Mouse (Mus musculus) ES-E14 (cell line): ENCODE measurements around the gene Cfap299. TPM values are rescaled to one million over a fixed set of nuclear protein-coding genes. Genes with fewer than 3 reads are reported as not detected.

Source experiments
- DNase-seq: peaks from one replicate; pipeline ENCODE4 v3.0.0-alpha.2; 2013; ENCODE audit warnings: low read depth, low spot score
- H3K27ac ChIP-seq: 2 replicates; pipeline ENCODE4 v1.5.1; 2012; ENCODE audit warnings: low read depth, mild to moderate bottlenecking, low read length, moderate library complexity, mixed read lengths; ENCODE audit not compliant: poor library complexity, insufficient read depth, severe bottlenecking
- H3K36me3 ChIP-seq: 2 replicates; pipeline ENCODE4 v1.6.1; 2012; ENCODE audit warnings: mild to moderate bottlenecking, low read length, moderate library complexity, mixed read lengths; ENCODE audit not compliant: control insufficient read depth, poor library complexity, insufficient read depth, severe bottlenecking
- H3K4me1 ChIP-seq, 2 experiments: fragments of 150-350 bp in 1 of 2; sonication (generic) in 1 of 2; 2 replicates each; pipeline ENCODE4 v1.6.1; 2012; ENCODE audit warnings: low read length in 2 of 2, mild to moderate bottlenecking in 1 of 2, mixed read lengths in 1 of 2; ENCODE audit not compliant: control insufficient read depth in 2 of 2, insufficient read depth in 2 of 2, poor library complexity in 1 of 2
- H3K4me3 ChIP-seq, 2 experiments: fragments of 150-350 bp in 1 of 2; sonication (generic) in 1 of 2; 2 replicates each; pipeline ENCODE4 v1.5.1; 2012; ENCODE audit warnings: low read length in 2 of 2, low read depth in 1 of 2, mild to moderate bottlenecking in 1 of 2, mixed read lengths in 1 of 2; ENCODE audit not compliant: insufficient read depth in 1 of 2, poor library complexity in 1 of 2, severe bottlenecking in 1 of 2
- H3K9ac ChIP-seq: 2 replicates; pipeline ENCODE4 v1.6.1; 2012; ENCODE audit warnings: low read depth, mild to moderate bottlenecking, low read length, mixed read lengths; ENCODE audit not compliant: poor library complexity, insufficient read depth, severe bottlenecking
- H3K9me3 ChIP-seq: fragments of 150-350 bp; sonication (generic); 2 replicates; pipeline ENCODE4 v1.6.1; 2012; ENCODE audit warnings: low read depth, mild to moderate bottlenecking, low read length; ENCODE audit not compliant: control insufficient read depth, insufficient read depth
- CHD2 ChIP-seq: IDR thresholded peaks from 2 replicates; pipeline ENCODE4 v1.6.1; 2014; ENCODE audit warnings: mild to moderate bottlenecking, low read depth, low read length, inconsistent platforms
- HCFC1 ChIP-seq: IDR thresholded peaks from 2 replicates; pipeline ENCODE4 v1.6.1; 2012; ENCODE audit warnings: low read length, inconsistent platforms, borderline replicate concordance; ENCODE audit not compliant: insufficient read depth
- MAFK ChIP-seq: IDR thresholded peaks from 2 replicates; pipeline ENCODE4 v1.6.1; 2014; ENCODE audit warnings: mild to moderate bottlenecking, low read depth, low read length, inconsistent platforms; ENCODE audit not compliant: insufficient read depth
- ZC3H11A ChIP-seq: IDR thresholded peaks from 2 replicates; pipeline ENCODE4 v1.6.1; 2012; ENCODE audit warnings: low read depth, mild to moderate bottlenecking, inconsistent platforms, low read length, borderline replicate concordance
- ZNF384 ChIP-seq: IDR thresholded peaks from 2 replicates; pipeline ENCODE4 v1.6.1; 2012; ENCODE audit warnings: low read depth, low read length, inconsistent platforms
- in situ Hi-C, 2 experiments: fragments of 600-800 bp; cut with MboI; formaldehyde crosslinking; loops; one replicate each; pipeline ENCODE4 v1.15.1; 2025; ENCODE audit warnings: low sequenced_read_pairs in 2 of 2, inconsistent platforms in 1 of 2; ENCODE audit not compliant: unreplicated experiment in 2 of 2
- total RNA-seq: library from RNA; depleted of rRNA; stranded (reverse); fragments of 300-350 nt; gene quantifications from 2 replicates; pipeline ENCODE4 v1.2.3, GENCODE M21; 2012

Cfap299 gene
- total RNA-seq, 1 experiment, result not detected

DNA sequence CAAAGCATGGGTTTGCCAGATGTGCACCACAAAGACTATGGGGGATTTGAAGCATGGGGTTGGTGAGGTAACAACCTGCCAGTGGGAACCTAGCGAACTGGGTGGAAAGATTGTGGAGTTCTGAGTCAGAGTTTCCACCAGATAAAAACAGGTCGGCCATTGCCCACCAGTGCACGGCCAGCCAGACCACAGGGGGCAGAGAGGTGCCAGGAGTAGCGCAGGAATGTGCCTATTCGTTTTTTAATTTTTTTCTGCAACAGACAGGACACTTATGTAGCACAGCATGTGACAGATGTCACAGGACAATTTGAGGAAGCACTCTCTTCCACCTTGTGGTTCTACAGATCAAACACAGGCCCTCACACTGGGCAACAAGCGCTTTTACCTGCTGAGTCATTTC is 475.7 kb downstream of the Cfap299 start:
- H3K27ac ChIP-seq, result no peak overlapping the region
- no peaks in the 10 kb centered on the region for H3K9me3 ChIP-seq
- no peak overlapping the region for H3K4me3 ChIP-seq
- H3K4me1 ChIP-seq, result no peaks in the 10 kb centered on the region
- DNase-seq, result no peak
- TF ChIP-seq HCFC1, result no peak
- no peak for TF ChIP-seq CHD2
- TF ChIP-seq MAFK, result no peak
- no peak for TF ChIP-seq ZNF384
- TF ChIP-seq ZC3H11A, result no peak
- no peaks in the 10 kb centered on the region for H3K36me3 ChIP-seq
- in situ Hi-C loops, result no loop called here
- no peak overlapping the region for H3K9ac ChIP-seq

GRCm38 (mm10) chr5:98806492-98806891 is 477.4 kb downstream of the Cfap299 start:
- no peaks in the 10 kb centered on the region for H3K4me1 ChIP-seq
- no peak overlapping the region for H3K4me3 ChIP-seq
- in situ Hi-C loops, result no loop called here
- H3K9me3 ChIP-seq, result no peaks in the 10 kb centered on the region
- no peak overlapping the region for H3K9ac ChIP-seq
- no peak overlapping the region for H3K27ac ChIP-seq
- DNase-seq, result no peak
- TF ChIP-seq CHD2, result no peak
- TF ChIP-seq ZNF384, result no peak
- no peak for TF ChIP-seq HCFC1
- no peak for TF ChIP-seq MAFK
- no peak for TF ChIP-seq ZC3H11A
- no peaks in the 10 kb centered on the region for H3K36me3 ChIP-seq

GRCm38 (mm10) chr5:98807022-98807421 is 477.9 kb downstream of the Cfap299 start:
- Histone ChIP-seq H3K4me1 (no peaks in the 10 kb centered on the region), H3K4me3 (no peak overlapping the region), H3K9ac (no peak overlapping the region), H3K27ac (no peak overlapping the region), H3K36me3 (no peaks in the 10 kb centered on the region), H3K9me3 (no peaks in the 10 kb centered on the region)
- in situ Hi-C loops, result no loop called here
- DNase-seq, result no peak
- no peak for TF ChIP-seq HCFC1
- TF ChIP-seq CHD2, result no peak
- no peak for TF ChIP-seq MAFK
- TF ChIP-seq ZNF384, result no peak
- TF ChIP-seq ZC3H11A, result no peak

- in situ Hi-C loops, result no loop called here
- Histone ChIP-seq H3K4me3 (no peak overlapping the region), H3K9me3 (no peaks in the 10 kb centered on the region), H3K27ac (no peak overlapping the region), H3K36me3 (no peaks in the 10 kb centered on the region), H3K4me1 (no peaks in the 10 kb centered on the region), H3K9ac (no peak overlapping the region)
- TF ChIP-seq CHD2, result no peak
- TF ChIP-seq HCFC1, result no peak
- no peak for TF ChIP-seq ZC3H11A
- TF ChIP-seq MAFK, result no peak
- no peak for TF ChIP-seq ZNF384
- DNase-seq, result no peak
Observed at GRCm38 (mm10) chr5:98807953-98808352, 478.8 kb downstream of the Cfap299 start.

DNA sequence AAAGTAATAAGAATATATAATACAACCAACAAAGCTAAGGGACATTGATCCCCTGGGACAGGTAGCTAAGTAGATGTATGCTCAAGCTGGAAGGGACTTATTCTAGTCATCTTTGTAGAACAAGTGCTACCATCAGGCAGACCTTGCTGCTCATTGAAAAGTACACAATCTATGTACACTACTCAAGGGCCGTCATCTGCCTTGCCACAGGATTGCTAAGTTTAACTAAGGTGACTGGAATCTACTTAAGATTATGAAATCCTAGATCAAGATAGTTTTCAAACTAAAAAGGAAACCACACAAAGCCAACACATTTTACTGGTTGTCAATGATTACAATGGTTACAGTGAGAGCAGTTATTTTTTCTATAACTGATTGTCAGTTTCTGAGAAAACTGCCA is 483.3 kb downstream of the Cfap299 start:
- Histone ChIP-seq H3K9ac (no peak overlapping the region), H3K27ac (no peak overlapping the region), H3K4me3 (no peak overlapping the region), H3K4me1 (no peaks in the 10 kb centered on the region), H3K36me3 (no peaks in the 10 kb centered on the region), H3K9me3 (no peaks in the 10 kb centered on the region)
- DNase-seq, result no peak
- in situ Hi-C loops, result no loop called here
- TF ChIP-seq CHD2 (no peak), MAFK (no peak), ZNF384 (no peak), ZC3H11A (no peak), HCFC1 (no peak)
